In the genomic region with DNA sequence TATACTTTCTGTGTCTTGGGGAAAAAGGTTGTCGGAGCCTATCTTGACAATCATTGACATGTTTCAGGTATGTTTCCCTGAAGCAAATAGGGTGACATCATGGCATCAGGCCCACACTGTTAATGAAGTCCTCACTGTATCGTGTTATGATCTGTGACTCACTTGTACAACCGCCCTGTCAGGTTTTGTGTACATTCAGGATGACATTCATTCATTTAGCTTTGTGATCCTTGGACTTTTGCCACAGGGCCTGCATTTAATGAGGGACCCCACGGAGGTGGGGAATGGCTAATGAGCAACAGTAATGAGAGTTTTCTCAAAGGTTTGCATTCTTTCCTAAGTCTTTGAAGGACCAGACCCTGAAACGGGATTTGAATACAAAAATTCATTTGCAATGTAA, we compare ENCODE assay signal across 23 mouse cellular contexts. TPM values are rescaled to one million over a fixed set of nuclear protein-coding genes. Genes with fewer than 3 reads are reported as not detected.
DNase-seq lines count a peak whose midpoint lies in the region; ATAC-seq and TF ChIP-seq lines count a peak whose summit lies in the region.
"Had no signal": no experiment of that assay in that cellular context is flagged by ENCODE, and none has a peak within 500 bp of the region (broad histone marks: within the 10 kb centered on the region; RNA-seq: fewer than 3 reads in every experiment).

No protein-coding gene starts in this region.

- H3K9me3 ChIP-seq in forebrain, embryonic 10.5 days = no peaks in the 10 kb centered on the region
- no peaks in the 10 kb centered on the region for H3K9me3 ChIP-seq in forebrain, postnatal 0 days (ENCODE audit: low read length)
- H3K9me3 ChIP-seq in neural tube, embryonic 14.5 days (ENCODE audit: control insufficient read depth, low read length) = no peaks in the 10 kb centered on the region
- H3K9me3 ChIP-seq in neural tube, embryonic 15.5 days (replicated peaks) = no peaks in the 10 kb centered on the region
- no peaks in the 10 kb centered on the region for H3K9me3 ChIP-seq in midbrain, embryonic 14.5 days (ENCODE audit: control insufficient read depth, low read length)
- H3K9me3 ChIP-seq: embryonic facial prominence, embryonic 13.5 days; heart, embryonic 13.5 days; megakaryocyte, embryonic 14.5 days had no signal

- DNase-seq in forebrain, embryonic 10.5 days (ENCODE audit: extremely low spot score, low spot score) = peak; percentile 15
- no peak for DNase-seq in forebrain, postnatal 0 days
- DNase-seq in midbrain, embryonic 14.5 days = peak; percentile 61
- DNase-seq in lung, postnatal 10 days = no peak
- no peak for DNase-seq in right cerebral cortex, postnatal 10 days (ENCODE audit: low spot score in 2 of 2)
- no peak for DNase-seq in cerebellum, adult 11 months
- DNase-seq: cerebellum, postnatal 36 days; gastrocnemius, postnatal 36 days; heart, postnatal 4 days; kidney, adult 2 months; thymus, postnatal 25 days had no signal

- no peak for TF ChIP-seq CTCF in forebrain, postnatal 0 days (IDR thresholded peaks at IDR 0.05; ENCODE audit: low read depth)

- H3K27me3 ChIP-seq in forebrain, embryonic 10.5 days (ENCODE audit: poor library complexity, severe bottlenecking) = no peaks in the 10 kb centered on the region
- no peaks in the 10 kb centered on the region for H3K27me3 ChIP-seq in forebrain, postnatal 0 days (ENCODE audit: insufficient read depth, low read length)
- no peaks in the 10 kb centered on the region for H3K27me3 ChIP-seq in neural tube, embryonic 14.5 days (ENCODE audit: control insufficient read depth, insufficient read depth, low read length)
- H3K27me3 ChIP-seq in neural tube, embryonic 15.5 days (replicated peaks) = no peaks in the 10 kb centered on the region
- no peaks in the 10 kb centered on the region for H3K27me3 ChIP-seq in midbrain, embryonic 14.5 days (ENCODE audit: control insufficient read depth, insufficient read depth, low read length)
- H3K27me3 ChIP-seq: embryonic facial prominence, embryonic 13.5 days; heart, embryonic 13.5 days had no signal

- no peaks in the 10 kb centered on the region for H3K36me3 ChIP-seq in forebrain, embryonic 10.5 days (replicated peaks)
- H3K36me3 ChIP-seq in forebrain, postnatal 0 days (ENCODE audit: insufficient read depth) = no peaks in the 10 kb centered on the region
- no peaks in the 10 kb centered on the region for H3K36me3 ChIP-seq in neural tube, embryonic 14.5 days (ENCODE audit: control insufficient read depth, insufficient read depth, low read length)
- no peaks in the 10 kb centered on the region for H3K36me3 ChIP-seq in neural tube, embryonic 15.5 days
- no peaks in the 10 kb centered on the region for H3K36me3 ChIP-seq in midbrain, embryonic 14.5 days (ENCODE audit: control insufficient read depth, insufficient read depth, low read length)
- H3K36me3 ChIP-seq: embryonic facial prominence, embryonic 13.5 days; heart, embryonic 13.5 days had no signal

- WGBS in forebrain, embryonic 10.5 days = 60% methylated on average over 5 of the region's 5 CpGs
- 36% methylated on average over 5 of the region's 5 CpGs for WGBS in forebrain, postnatal 0 days
- WGBS in neural tube, embryonic 14.5 days = 46% methylated on average over 5 of the region's 5 CpGs
- WGBS in neural tube, embryonic 15.5 days = 56% methylated on average over 5 of the region's 5 CpGs
- WGBS in midbrain, embryonic 14.5 days = 44% methylated on average over 5 of the region's 5 CpGs

- ATAC-seq in forebrain, postnatal 0 days = no peak
- peak; percentile 54; the same call in 1 of the 2 replicates for ATAC-seq in neural tube, embryonic 14.5 days (ENCODE audit: low read depth)
- no peak for ATAC-seq in neural tube, embryonic 15.5 days (ENCODE audit: low FRiP score)
- ATAC-seq in midbrain, embryonic 14.5 days (ENCODE audit: low FRiP score, low TSS enrichment) = peak; percentile 37; the same call in 1 of the 2 replicates
- ATAC-seq: lung, postnatal 0 days; Patski had no signal

- no peak overlapping the region for H3K27ac ChIP-seq in forebrain, embryonic 10.5 days
- no peak overlapping the region for H3K27ac ChIP-seq in forebrain, postnatal 0 days (ENCODE audit: low read depth, low read length)
- no peak overlapping the region for H3K27ac ChIP-seq in neural tube, embryonic 14.5 days (ENCODE audit: low read depth, low read length)
- H3K27ac ChIP-seq in neural tube, embryonic 15.5 days (replicated peaks) = no peak overlapping the region
- no peak overlapping the region for H3K27ac ChIP-seq in midbrain, embryonic 14.5 days (replicated peaks; ENCODE audit: low read depth, low read length)
- H3K27ac ChIP-seq: embryonic facial prominence, embryonic 13.5 days; heart, embryonic 13.5 days had no signal

- peaks cover 13% of the 10 kb centered on the region for H3K4me1 ChIP-seq in forebrain, embryonic 10.5 days
- no peaks in the 10 kb centered on the region for H3K4me1 ChIP-seq in forebrain, postnatal 0 days (ENCODE audit: insufficient read depth)
- no peaks in the 10 kb centered on the region for H3K4me1 ChIP-seq in neural tube, embryonic 14.5 days (ENCODE audit: control insufficient read depth, insufficient read depth, low read length)
- no peaks in the 10 kb centered on the region for H3K4me1 ChIP-seq in neural tube, embryonic 15.5 days
- H3K4me1 ChIP-seq in midbrain, embryonic 14.5 days (ENCODE audit: control insufficient read depth, insufficient read depth, low read length) = no peaks in the 10 kb centered on the region
- H3K4me1 ChIP-seq: embryonic facial prominence, embryonic 13.5 days; megakaryocyte, embryonic 14.5 days had no signal

- no peak overlapping the region for H3K4me2 ChIP-seq in forebrain, postnatal 0 days (ENCODE audit: low read depth)
- no peak overlapping the region for H3K4me2 ChIP-seq in neural tube, embryonic 14.5 days (ENCODE audit: low read depth, low read length)
- no peak overlapping the region for H3K4me2 ChIP-seq in neural tube, embryonic 15.5 days
- H3K4me2 ChIP-seq in midbrain, embryonic 14.5 days (ENCODE audit: low read length) = no peak overlapping the region
- H3K4me2 ChIP-seq: embryonic facial prominence, embryonic 13.5 days; heart, embryonic 13.5 days; liver, embryonic 11.5 days had no signal

- no peak overlapping the region for H3K4me3 ChIP-seq in forebrain, embryonic 10.5 days
- no peak overlapping the region for H3K4me3 ChIP-seq in forebrain, postnatal 0 days (ENCODE audit: low read depth, low read length)
- no peak overlapping the region for H3K4me3 ChIP-seq in neural tube, embryonic 14.5 days (ENCODE audit: low read depth, low read length)
- H3K4me3 ChIP-seq in neural tube, embryonic 15.5 days (replicated peaks) = no peak overlapping the region
- no peak overlapping the region for H3K4me3 ChIP-seq in midbrain, embryonic 14.5 days (replicated peaks; ENCODE audit: low read depth, low read length)
- H3K4me3 ChIP-seq: embryonic facial prominence, embryonic 13.5 days; heart, embryonic 13.5 days; megakaryocyte, embryonic 14.5 days had no signal

- H3K9ac ChIP-seq in forebrain, postnatal 0 days = no peak overlapping the region
- H3K9ac ChIP-seq in neural tube, embryonic 14.5 days (replicated peaks; ENCODE audit: low read depth, low read length) = no peak overlapping the region
- no peak overlapping the region for H3K9ac ChIP-seq in neural tube, embryonic 15.5 days (replicated peaks)
- no peak overlapping the region for H3K9ac ChIP-seq in midbrain, embryonic 14.5 days (replicated peaks; ENCODE audit: low read length)
- H3K9ac ChIP-seq: embryonic facial prominence, embryonic 13.5 days; heart, embryonic 13.5 days had no signal

RNA-seq across cellular contexts. Expression of a gene that starts 7.8 kb away (rescaled TPM):
- polyA plus RNA-seq in forebrain, embryonic 10.5 days (2016; fragmentation: Nextera tagmentation; extraction: Ambion mirVana) = not detected in 2 replicates
- not detected in 2 replicates for total RNA-seq in forebrain, postnatal 0 days (2014; rRNA removed)
- not detected in 2 replicates for polyA plus RNA-seq in forebrain, postnatal 0 days (2015; fragmentation: Nextera tagmentation; extraction: Ambion mirVana)
- 0.39 TPM in 1 of 2 replicates, not detected in the other for polyA plus RNA-seq in neural tube, embryonic 14.5 days (2014; fragmentation: Nextera tagmentation; extraction: Ambion mirVana)
- 0.23 TPM in 1 of 2 replicates, not detected in the other for polyA plus RNA-seq in neural tube, embryonic 15.5 days (2015; fragmentation: Nextera tagmentation; extraction: Ambion mirVana)
- polyA plus RNA-seq in midbrain, embryonic 14.5 days (2014; fragmentation: Nextera tagmentation; extraction: Ambion mirVana) = not detected in 2 replicates
- total RNA-seq: adrenal gland, postnatal 4 days; gastrocnemius, postnatal 36 days; heart, postnatal 4 days; layer of hippocampus, postnatal 25 days; left cerebral cortex, postnatal 36 days had no signal
- polyA plus RNA-seq: embryonic facial prominence, embryonic 13.5 days; kidney, adult 2 months; large intestine, adult 2 months; lung, postnatal 0 days; Patski had no signal

RNA-seq across cellular contexts. Expression of a gene that starts 23.6 kb away (rescaled TPM):
- 2.9 and 3.3 TPM in 2 replicates for polyA plus RNA-seq in forebrain, embryonic 10.5 days (2016; fragmentation: Nextera tagmentation; extraction: Ambion mirVana)
- 4.7 and 7.1 TPM in 2 replicates for total RNA-seq in forebrain, postnatal 0 days (2014; rRNA removed)
- polyA plus RNA-seq in forebrain, postnatal 0 days (2015; fragmentation: Nextera tagmentation; extraction: Ambion mirVana) = 1.6 and 3.2 TPM in 2 replicates
- polyA plus RNA-seq in neural tube, embryonic 14.5 days (2014; fragmentation: Nextera tagmentation; extraction: Ambion mirVana) = 7.3 TPM in 2 replicates
- 5.2 and 5.7 TPM in 2 replicates for polyA plus RNA-seq in neural tube, embryonic 15.5 days (2015; fragmentation: Nextera tagmentation; extraction: Ambion mirVana)
- polyA plus RNA-seq in midbrain, embryonic 14.5 days (2014; fragmentation: Nextera tagmentation; extraction: Ambion mirVana) = 3.6 and 5.0 TPM in 2 replicates

RNA-seq across cellular contexts. Expression of a gene that starts 34.7 kb away (rescaled TPM):
- not detected in 2 replicates for polyA plus RNA-seq in forebrain, embryonic 10.5 days (2016; fragmentation: Nextera tagmentation; extraction: Ambion mirVana)
- 1.6 and 2.2 TPM in 2 replicates for total RNA-seq in forebrain, postnatal 0 days (2014; rRNA removed)
- not detected in 2 replicates for polyA plus RNA-seq in forebrain, postnatal 0 days (2015; fragmentation: Nextera tagmentation; extraction: Ambion mirVana)
- not detected in 2 replicates for polyA plus RNA-seq in neural tube, embryonic 14.5 days (2014; fragmentation: Nextera tagmentation; extraction: Ambion mirVana)
- polyA plus RNA-seq in neural tube, embryonic 15.5 days (2015; fragmentation: Nextera tagmentation; extraction: Ambion mirVana) = not detected in 2 replicates
- polyA plus RNA-seq in midbrain, embryonic 14.5 days (2014; fragmentation: Nextera tagmentation; extraction: Ambion mirVana) = 0.45 TPM in 1 of 2 replicates, not detected in the other
- total RNA-seq: gastrocnemius, postnatal 36 days; left cerebral cortex, postnatal 36 days had no signal
- polyA plus RNA-seq: embryonic facial prominence, embryonic 13.5 days; kidney, adult 2 months; lung, postnatal 0 days; Patski had no signal

RNA-seq across cellular contexts. Expression of a gene that starts 49.2 kb away (rescaled TPM):
- polyA plus RNA-seq in forebrain, embryonic 10.5 days (2016; fragmentation: Nextera tagmentation; extraction: Ambion mirVana) = 0.12 TPM in 2 replicates
- total RNA-seq in forebrain, postnatal 0 days (2014; rRNA removed) = 10.9 and 14.9 TPM in 2 replicates
- 3.6 and 5.6 TPM in 2 replicates for polyA plus RNA-seq in forebrain, postnatal 0 days (2015; fragmentation: Nextera tagmentation; extraction: Ambion mirVana)
- 2.5 and 3.6 TPM in 2 replicates for polyA plus RNA-seq in neural tube, embryonic 14.5 days (2014; fragmentation: Nextera tagmentation; extraction: Ambion mirVana)
- 2.8 and 3.1 TPM in 2 replicates for polyA plus RNA-seq in neural tube, embryonic 15.5 days (2015; fragmentation: Nextera tagmentation; extraction: Ambion mirVana)
- polyA plus RNA-seq in midbrain, embryonic 14.5 days (2014; fragmentation: Nextera tagmentation; extraction: Ambion mirVana) = 4.0 and 5.3 TPM in 2 replicates

Comparison
In these comparisons a context has a peak if more than half of its experiments do, and no peak if none do; other contexts are left out.
1. DNase-seq: peak in forebrain, embryonic 10.5 days (single experiment) and midbrain, embryonic 14.5 days (single experiment); none in forebrain, postnatal 0 days (single experiment), lung, postnatal 10 days (single experiment), right cerebral cortex, postnatal 10 days (0 of 2) and cerebellum, adult 11 months (single experiment).
2. ATAC-seq: peak in neural tube, embryonic 14.5 days (single experiment) and midbrain, embryonic 14.5 days (single experiment); none in forebrain, postnatal 0 days (single experiment) and neural tube, embryonic 15.5 days (single experiment).